Mouse (Mus musculus) adrenal gland, adult (tissue): ENCODE measurements around the gene Gm17720.

Experiments
- DNase-seq, 2 experiments: peaks; one replicate each; pipeline ENCODE4 v3.0.0; 2022 to 2023; ENCODE audit warnings: low spot score in 1 of 2; ENCODE audit not compliant: inconsistent age in 2 of 2

The Gm17720 gene

DNA sequence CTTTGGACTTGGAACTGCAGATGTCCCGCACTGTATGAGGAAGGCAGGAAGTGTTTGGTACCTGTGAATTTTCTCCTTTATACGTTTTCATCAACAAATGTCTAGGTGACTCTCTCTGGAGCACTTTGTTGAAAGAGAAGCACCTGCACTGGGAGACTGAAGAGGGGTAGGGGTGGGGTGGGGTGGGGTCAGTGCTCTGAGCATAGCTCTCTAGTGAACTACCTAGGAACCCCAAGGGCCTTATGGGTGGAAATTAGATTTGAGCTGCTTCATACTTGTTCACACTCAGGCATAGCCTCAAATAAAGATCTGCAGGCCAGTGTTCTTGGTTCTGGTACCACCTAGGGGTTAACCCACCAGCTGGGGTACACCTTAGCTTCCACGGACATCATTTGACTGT, at the start of gene Gm17720:
Gene Gm17720, minus strand, starts transcription at position 101 of the 400 bp plus-strand sequence.
- no peak for DNase-seq

DNA sequence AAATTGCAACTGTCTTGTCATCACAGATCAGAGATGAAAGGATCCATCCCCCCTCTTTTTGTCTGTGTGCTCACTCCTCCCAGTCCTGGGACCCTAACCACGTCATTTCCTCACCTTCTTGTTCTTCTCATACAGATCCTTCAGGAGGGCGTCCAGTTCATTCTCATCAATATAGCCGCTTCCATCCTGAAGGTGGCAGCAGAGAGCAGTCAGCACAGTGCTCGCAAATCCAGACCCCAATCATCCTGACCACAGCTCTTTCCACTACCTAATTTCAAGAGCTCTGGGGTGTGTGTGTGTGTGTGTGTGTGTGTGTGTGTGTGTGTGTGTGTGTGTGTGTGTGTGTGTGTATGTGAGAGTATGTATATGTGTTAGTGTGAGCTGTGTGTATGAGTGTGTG, 43.0 kb upstream of the Gm17720 start:
- DNase-seq: peak; percentile 17 to 69

DNA sequence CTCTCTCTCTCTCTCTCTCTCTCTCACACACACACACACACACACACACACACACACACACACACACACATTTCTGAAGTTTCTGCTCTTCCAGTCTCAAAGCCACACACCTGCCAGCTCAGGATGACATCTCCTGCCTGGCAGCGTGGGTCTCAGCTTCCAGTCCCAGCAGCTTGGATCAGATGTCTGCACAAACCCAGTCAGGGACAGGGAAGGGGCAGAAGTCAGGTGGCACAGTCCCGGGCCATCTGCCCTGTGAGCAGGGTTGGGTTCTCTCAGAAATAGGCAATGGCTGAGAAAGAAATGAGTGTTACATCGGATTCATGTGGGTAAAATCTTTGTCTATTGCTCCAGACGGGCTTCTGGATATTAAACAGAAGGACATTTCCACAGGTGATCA, 38.2 kb upstream of the Gm17720 start:
- DNase-seq: no peak

DNA sequence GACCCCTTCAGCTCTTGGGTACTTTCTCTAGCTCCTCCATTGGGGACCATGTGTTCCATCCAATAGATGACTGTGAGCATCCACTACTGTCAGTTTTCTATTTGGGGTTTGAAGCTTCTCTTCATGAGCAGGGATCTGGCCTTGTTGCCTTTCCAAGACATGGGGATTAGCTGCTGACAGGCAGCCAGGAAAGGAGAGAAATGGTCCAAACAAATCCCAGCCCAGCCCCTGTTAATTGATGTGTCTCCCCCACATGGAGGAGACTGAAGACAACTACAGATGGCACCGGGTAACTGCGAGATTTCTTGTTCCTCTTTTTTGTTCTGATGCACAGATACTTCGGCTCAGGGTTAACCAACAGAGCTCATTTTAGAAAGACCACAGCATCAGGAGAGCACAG, 37.6 kb upstream of the Gm17720 start:
- no peak for DNase-seq

DNA sequence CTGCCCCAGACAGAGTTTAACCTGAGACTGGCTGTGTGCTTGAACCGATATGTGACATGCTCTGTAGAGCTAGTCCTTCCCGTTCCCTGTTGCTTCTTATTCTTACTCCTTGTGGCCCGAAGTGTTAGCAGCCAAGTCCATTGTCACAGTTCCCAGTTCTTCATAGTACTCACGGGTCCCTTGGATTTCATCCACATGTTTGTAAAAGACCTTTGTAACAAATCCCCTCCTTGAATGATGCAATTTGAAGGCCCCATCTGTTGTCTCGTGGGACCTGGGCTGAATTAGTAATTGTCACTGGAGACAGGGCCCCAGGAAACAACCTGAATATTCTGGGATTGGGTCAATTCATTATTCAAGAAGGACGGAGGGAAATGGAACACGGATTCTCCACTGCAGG, 33.0 kb upstream of the Gm17720 start:
- DNase-seq: no peak

DNA sequence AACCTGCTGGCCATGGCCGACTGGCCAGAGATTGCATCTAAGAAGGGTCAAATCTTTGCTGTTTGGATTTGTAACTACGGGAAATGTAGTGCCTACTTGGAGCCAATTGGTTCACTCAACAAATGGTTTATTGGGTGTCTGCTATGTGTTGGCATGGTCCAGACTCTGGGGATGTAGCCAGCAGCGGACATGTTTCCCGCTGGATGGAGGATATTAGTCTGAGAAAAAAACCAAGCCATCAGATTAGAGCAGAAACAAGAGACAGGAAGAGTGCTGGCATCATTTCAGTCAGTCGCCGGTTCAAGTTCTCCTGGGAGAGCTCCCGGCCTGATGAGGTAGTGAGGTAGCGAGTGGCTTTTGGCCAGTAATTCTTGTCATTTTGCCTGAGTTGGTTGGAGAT, 31.7 kb upstream of the Gm17720 start:
- no peak for DNase-seq

DNA sequence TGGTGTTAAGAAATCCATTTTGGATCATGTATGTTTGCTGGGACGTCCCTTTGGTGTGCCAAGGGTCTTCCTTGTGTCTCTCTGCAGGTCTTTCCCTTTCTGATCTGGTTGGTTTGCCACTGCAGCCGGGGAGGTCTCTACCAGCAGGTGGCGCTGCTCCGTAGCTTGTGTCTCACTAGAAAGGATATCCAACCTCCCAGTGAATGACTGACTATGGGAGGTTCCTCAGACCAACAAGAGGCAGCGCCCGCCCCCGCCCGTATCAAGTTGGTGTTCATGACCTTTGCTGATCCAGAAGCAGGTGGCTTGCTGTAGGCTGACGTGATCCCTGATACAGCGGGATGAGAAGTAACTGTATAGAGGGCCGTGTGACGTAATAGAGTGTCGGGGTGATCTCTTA, 28.0 kb upstream of the Gm17720 start:
- peak; percentile 50 to 88 for DNase-seq

DNA sequence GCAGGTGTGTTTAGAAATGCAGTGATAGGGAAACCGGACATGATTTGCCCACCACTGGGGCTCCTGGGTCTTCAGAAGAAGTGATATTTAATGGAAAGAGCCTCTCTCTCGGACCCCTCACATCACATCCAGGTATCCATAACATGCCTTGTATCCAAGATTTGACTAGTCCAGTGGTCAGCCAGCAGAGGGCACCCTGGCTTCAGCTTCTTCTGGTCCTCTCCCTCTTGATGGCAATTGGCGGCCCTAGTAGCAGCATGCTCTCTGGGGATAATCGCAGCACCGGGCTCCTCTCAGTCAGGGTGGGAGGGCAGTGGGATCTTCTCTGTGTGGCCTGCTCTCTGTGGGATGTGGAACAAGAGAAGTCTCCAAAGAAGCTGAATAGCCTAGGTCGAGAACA, 17.2 kb upstream of the Gm17720 start:
- peak; percentile 10 to 49 for DNase-seq

DNA sequence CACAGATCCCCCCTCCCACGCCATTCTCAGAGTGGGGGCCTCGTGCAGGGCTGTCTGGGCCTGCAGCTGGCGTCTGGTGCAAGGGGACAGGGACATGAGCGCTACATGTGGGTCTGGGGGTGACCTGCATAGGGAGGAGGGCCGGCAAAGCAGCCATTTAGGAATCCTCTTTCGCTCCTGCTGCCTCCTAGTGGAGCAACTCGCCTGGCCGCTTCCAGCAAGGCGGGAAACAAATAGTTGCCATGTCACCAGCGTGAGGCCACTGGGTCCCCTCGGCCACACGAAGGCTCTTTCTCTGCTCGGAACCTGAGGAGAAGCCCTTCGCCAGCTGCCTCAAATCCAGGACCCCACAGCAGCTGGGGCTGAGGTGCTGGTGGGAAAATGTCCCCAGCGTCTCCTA, 877 bp downstream of the Gm17720 start:
- DNase-seq: no peak

DNA sequence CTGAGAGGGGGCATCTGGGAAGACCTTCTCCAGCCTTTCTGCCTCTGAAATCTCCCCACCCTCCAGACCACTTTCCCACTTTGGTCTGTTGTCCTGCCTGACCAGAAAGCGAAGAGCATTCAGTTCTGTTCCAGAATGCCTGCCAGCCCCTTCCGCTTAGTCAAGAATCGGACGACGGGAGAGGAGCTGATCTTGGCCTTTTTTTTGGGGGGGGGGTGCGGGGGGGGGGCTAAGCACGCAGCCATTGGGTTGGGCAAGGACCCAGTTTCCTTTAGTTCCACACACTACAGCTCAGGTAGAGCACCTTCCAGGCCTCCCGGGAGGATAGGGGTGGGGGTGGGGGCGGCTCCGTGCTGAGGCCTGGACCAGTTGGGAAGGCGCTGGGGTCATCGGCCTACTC, 1.6 kb downstream of the Gm17720 start, which contains the start of gene Gm21964:
Gene Gm21964, plus strand, starts transcription at position 301 of the 400 bp plus-strand sequence.
- no peak for DNase-seq

DNA sequence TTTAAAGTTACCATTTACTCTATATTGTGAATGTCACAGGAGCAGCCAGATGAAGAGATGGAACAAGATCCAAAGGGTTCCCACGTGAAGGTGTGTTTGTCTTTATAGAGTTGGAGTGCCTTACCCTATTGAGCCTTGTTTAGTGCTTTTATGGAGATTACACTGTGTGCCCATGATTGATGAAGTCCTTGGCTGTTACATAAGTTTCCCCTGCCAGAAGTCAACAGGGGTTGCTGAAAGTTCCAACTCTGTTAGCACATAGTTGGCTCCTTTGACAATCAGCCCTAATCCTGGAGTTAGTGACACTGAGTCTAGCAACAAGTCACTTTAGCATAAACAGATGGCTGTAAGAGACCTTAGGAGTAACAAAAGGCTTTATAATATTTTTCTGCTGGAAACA, 10.7 kb downstream of the Gm17720 start:
- DNase-seq: peak in 1 of 2 experiments; percentile 46

DNA sequence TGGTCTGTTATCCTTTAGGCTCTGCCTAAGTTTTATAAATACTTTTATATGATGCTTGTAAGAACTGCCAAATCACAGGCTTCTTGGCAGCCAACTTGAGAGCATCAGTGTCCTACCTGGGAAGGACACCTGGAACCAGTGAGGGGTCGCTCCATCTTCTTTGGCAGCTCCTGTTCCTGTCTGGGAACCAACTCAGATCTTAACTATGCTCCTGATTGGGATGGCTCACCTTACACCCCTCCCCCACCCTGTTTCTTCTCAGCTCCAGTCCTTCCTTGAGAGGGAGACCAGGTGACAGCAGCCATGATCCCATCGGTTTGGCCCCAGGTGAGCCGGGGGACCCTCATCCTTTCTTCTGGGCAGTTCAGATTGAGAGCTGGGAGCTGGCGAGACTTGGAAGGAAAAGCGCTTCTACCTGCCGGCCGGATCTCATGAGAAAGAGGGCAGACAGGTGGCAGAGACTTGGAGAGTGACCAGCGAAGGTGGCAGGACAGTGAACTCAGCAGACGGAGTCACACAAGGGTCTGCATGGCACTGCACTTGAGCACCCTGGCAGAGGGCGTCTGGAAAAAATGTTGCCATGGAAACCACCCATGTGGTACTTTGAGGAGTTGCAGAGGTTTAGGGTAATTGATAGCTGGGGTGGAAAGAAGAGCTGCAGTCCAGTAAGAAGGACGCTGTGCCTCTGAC, 20.0 kb downstream of the Gm17720 start:
- no peak for DNase-seq

DNA sequence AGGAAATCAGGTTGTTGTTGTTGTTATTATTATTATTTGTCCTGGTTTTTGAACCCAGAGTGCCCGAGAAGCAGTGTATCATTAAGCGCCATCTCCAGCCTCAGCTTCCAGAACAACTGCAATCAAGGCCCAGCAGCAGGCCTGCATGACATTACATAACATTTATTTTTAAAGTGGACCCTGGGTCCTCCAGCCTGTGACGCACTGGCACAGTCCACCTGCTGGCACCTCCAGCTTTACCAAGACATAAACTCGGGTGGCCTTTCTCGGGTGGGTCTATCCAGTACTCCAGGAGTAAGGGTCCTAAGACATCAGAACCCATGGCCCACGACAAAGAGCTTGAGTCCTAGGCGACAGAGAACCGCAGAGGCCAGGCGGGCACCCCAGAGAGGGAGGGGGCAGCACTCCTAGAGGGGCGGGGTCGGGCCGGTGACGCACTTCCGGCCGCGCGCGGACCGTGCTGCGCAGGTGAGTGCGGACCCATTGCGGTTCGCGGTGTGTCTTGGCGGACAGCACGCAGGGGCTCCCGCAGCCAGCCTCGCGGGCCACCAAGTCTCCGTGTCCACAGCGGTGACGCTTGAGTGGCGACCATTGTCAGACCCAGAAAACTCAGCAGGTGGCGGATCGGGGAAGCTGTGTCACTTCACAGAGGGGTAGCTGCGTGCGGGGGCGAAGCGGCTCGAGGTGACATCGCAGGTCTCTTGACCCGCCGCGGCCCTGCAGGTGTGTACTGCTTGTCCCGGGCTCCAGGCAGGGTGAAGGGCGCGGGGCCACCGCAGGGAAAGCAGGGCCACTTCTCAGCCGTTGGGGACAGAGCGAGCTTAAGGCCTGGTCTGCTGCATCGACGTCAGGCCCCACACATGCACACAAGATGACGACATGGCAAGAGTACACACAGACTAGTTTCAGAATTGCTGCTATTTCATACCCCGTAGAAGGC, 23.0 kb downstream of the Gm17720 start, which contains the start of gene Zfp612:
Gene Zfp612, plus strand, starts transcription at position 465 of the 940 bp plus-strand sequence.
- peak; percentile 77 to 87 for DNase-seq

DNA sequence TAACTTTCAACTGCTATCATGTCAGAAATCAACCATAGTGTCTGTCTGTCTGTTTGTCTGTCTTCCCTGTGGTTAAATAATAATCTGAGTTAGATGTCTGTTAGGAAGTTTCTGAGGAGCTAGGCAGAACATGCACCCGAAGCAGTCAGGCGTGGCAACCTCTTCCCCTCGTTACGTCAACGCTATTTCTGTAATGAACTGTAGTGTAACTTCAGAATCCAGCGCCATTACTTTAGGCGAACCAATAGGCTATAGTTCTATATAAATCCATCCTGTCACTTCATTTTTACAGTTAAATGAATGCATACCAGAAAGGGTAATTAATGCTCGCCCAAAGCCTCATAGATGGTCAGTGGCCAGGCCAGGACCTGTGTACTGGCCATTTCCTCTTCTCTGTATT, 28.1 kb downstream of the Gm17720 start:
- no peak for DNase-seq

DNA sequence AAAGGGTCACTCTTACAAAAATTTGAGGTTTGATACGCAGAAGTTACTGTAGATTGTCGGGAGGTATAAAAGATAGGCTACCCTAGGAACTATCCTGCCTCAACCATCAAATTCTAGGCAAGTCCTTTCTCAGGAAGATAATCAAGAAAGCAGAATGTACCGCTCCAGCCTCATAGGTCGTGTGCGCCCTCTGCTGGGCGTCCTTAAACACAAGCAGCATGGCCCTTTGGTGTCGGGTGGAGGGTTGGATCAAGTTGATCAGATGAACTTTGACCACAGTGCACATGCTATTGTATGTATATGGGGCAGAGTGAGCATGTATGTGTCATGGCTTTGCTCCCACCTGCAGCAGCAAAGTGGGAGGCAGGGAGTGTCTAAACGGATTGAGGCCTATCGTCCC, 31.0 kb downstream of the Gm17720 start:
- DNase-seq: peak; percentile 55 to 80

DNA sequence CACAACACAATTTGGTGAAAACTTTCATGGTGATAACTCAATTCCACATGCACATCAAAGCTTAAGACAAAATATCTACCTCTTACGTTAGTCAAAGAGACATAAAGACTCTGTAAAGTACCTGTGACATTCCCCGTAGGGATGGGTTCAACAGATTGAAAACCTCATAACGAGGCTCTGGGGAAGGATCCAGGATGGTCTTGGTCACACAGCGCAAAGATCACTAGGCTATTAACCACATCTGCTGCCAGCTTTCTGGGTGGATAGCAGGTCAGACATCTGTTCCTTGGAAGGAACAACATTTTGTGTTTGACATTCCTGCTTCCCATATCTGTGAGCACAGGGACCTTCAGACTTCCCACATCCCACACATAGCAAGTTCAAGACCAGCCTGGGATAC, 32.8 kb downstream of the Gm17720 start:
- peak in 1 of 2 experiments; percentile 37 for DNase-seq

DNA sequence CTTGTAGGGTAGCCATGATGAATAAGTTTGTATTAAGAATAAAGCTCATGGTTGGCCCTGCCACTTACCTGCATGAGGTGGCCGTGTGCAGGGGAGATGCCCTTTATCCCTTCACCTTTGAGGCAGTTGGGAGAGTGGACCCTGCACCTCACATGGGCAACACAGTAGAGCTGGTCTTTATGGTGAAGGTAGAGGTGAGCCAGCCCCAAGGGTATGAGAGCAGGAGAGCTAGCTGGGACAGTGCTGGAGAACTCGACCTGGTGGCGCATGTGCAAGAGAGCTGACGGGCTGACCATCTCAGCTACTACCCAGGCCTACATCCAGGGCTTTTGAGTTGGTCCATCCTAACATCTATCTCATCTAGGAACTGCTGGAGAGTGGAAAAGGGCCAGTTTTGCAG, 36.9 kb downstream of the Gm17720 start:
- DNase-seq: no peak

DNA sequence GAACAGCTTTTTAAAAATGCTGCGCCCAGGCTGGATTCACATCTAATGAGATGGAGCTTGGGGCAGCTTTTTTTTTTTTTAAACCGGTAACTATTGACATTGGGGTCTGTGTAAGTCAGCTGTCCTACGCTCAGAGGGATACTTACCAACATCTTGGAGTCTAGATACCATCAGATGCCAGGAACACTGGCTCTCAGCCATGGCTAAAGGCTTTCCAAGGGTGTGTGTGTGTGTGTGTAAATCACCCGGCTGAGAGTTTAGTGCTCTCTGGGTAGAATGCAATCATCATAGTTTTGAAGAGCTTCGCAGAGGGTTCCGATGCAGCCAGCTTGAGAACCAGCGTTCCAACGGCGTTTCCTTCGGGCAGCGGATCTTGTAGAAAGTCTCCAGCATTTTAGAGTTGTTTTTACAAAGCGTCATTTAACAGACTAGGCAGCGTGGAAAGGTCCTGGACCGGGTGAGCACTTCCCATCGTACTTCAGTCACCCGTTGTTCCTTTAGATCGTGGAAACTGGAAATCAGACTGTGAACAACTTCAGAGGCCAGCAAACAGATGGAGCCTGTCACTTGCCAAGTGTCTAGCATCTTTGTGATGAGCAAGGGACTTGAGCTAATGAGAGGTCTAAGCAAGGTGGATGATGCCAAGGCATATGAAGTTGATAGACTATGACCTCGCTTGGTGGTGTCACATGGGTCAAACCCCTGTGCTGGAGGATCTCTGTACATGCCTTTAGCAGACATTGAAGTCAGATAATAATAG, 37.8 kb downstream of the Gm17720 start:
- no peak for DNase-seq

DNA sequence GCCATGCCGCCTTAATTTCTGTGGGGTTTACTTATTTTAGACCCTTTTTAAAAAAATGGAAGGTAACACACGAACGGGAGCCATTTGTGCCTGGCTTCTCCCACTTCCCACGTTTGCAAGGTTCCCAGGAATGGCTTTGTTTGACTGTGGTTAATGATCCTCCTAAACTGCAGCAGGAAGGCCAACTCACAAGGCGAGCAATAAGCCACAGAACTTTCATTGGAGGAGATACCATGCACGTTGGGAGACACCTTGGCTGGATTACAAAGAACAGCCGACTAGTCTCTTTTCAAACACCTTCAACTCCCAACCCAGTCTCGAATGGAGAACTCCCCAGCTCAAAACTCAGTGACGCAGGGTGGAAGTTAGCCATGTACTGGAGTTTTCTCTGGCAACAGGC, 38.4 kb downstream of the Gm17720 start:
- DNase-seq: no peak

DNA sequence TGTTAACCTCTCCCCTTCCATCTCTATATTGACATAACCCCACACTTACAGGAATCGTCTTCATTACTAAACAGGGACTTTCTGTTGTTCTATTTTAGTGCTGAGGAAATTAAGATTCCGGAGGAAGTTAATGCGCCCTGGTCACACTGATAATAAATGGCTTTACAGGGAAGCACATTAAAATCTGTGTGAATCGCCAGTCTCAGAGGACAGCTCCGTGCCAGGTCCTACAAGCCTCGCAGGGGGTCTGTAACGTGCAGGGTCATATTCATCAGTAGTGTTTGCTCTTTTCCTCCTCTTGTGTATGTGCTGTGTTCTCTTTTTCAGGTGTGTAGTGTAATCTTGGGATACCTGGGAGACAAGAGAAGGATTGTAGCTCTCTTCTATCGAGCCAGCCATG, 44.3 kb downstream of the Gm17720 start:
- DNase-seq: no peak

DNA sequence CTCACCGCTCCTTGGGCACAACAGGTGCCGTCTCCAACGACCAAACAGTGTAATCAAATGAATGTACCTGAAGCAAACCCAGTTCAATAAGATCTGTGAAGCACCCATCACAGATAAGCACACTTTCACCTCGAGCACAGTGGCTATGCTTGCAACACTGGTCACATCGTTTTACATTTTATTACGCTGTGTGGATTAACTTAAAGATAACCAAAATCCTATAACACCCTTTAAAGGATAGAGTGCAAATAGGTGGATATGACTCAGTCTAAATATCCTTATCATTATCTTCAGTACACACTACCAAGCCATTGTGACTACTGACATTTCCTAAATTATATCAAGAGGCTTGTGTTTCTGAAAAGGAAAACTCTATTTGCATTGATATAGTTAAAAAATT, 51.3 kb downstream of the Gm17720 start:
- no peak for DNase-seq
